Mouse (Mus musculus): ENCODE data around the gene Mfsd6. TPM values are rescaled to one million over a fixed set of nuclear protein-coding genes. Genes with fewer than 3 reads are reported as not detected.

The Mfsd6 gene
- polyA plus RNA-seq, 1 experiment from 2014 or later = 17.1 TPM

- 97% methylated on average over 3 of the region's 3 CpGs for WGBS
Measured at GRCm38 (mm10) chr1:52635932-52636331, 91.3 kb downstream of the Mfsd6 start.

GRCm38 (mm10) chr1:52634251-52634650, 93.0 kb downstream of the Mfsd6 start:
- Histone ChIP-seq H3K36me3 (ENCODE audit: control insufficient read depth, insufficient read depth, low read length) (no peaks in the 10 kb centered on the region; the same call in 1 of the 2 replicates), H3K27ac (ENCODE audit: low read depth, low read length) (no peak overlapping the region), H3K9ac (replicated peaks; ENCODE audit: low read depth, low read length) (no peak overlapping the region), H3K27me3 (ENCODE audit: control insufficient read depth, insufficient read depth, low read length) (no peaks in the 10 kb centered on the region), H3K4me3 (ENCODE audit: low read depth, low read length) (no peak overlapping the region), H3K4me1 (ENCODE audit: control insufficient read depth, insufficient read depth, low read length) (0 out of 2 replicates have a peak, but pooled peaks cover 4% of the 10 kb centered on the region), H3K4me2 (ENCODE audit: low read depth, low read length) (no peak overlapping the region), H3K9me3 (ENCODE audit: control insufficient read depth, low read length) (no peaks in the 10 kb centered on the region)
- no peak for ATAC-seq (ENCODE audit: low read depth)
- 95% methylated on average over 6 of the region's 6 CpGs for WGBS

More at GRCm38 (mm10) chr1:52635932-52636331, 91.3 kb downstream of the Mfsd6 start:
- H3K27me3 ChIP-seq (ENCODE audit: control insufficient read depth, insufficient read depth, low read length) = no peaks in the 10 kb centered on the region
- H3K4me1 ChIP-seq (ENCODE audit: control insufficient read depth, insufficient read depth, low read length) = 0 out of 2 replicates have a peak, but pooled peaks cover 4% of the 10 kb centered on the region
- H3K4me3 ChIP-seq (ENCODE audit: low read depth, low read length) = no peak overlapping the region
- H3K9me3 ChIP-seq (ENCODE audit: control insufficient read depth, low read length) = no peaks in the 10 kb centered on the region
- H3K4me2 ChIP-seq (ENCODE audit: low read depth, low read length) = no peak overlapping the region
- no peak overlapping the region for H3K9ac ChIP-seq (replicated peaks; ENCODE audit: low read depth, low read length)
- H3K36me3 ChIP-seq (ENCODE audit: control insufficient read depth, insufficient read depth, low read length) = no peaks in the 10 kb centered on the region; the same call in 1 of the 2 replicates
- ATAC-seq (ENCODE audit: low read depth) = no peak
- no peak overlapping the region for H3K27ac ChIP-seq (ENCODE audit: low read depth, low read length)

- no peaks in the 10 kb centered on the region for H3K36me3 ChIP-seq (ENCODE audit: control insufficient read depth, insufficient read depth, low read length)
- peak overlapping the region; percentile 86; the same call in 1 of the 2 replicates for H3K9ac ChIP-seq (replicated peaks; ENCODE audit: low read depth, low read length)
- H3K4me1 ChIP-seq (ENCODE audit: control insufficient read depth, insufficient read depth, low read length) = 0 out of 2 replicates have a peak, but pooled peaks cover 4% of the 10 kb centered on the region
- H3K4me2 ChIP-seq (ENCODE audit: low read depth, low read length) = peak overlapping the region; percentile 50
- H3K4me3 ChIP-seq (ENCODE audit: low read depth, low read length) = peak overlapping the region; percentile 72
- no peak for ATAC-seq (ENCODE audit: low read depth)
- H3K27ac ChIP-seq (ENCODE audit: low read depth, low read length) = no peak overlapping the region
- H3K27me3 ChIP-seq (ENCODE audit: control insufficient read depth, insufficient read depth, low read length) = no peaks in the 10 kb centered on the region
- H3K9me3 ChIP-seq (ENCODE audit: control insufficient read depth, low read length) = no peaks in the 10 kb centered on the region
- 80% methylated on average over 2 of the region's 2 CpGs for WGBS
Measured at GRCm38 (mm10) chr1:52631570-52631969, 95.7 kb downstream of the Mfsd6 start.

GRCm38 (mm10) chr1:52630937-52631299, 96.3 kb downstream of the Mfsd6 start:
- Histone ChIP-seq H3K9me3 (ENCODE audit: control insufficient read depth, low read length) (no peaks in the 10 kb centered on the region), H3K4me3 (ENCODE audit: low read depth, low read length) (peak overlapping the region; percentile 72), H3K27ac (ENCODE audit: low read depth, low read length) (peak overlapping the region; percentile 78), H3K9ac (replicated peaks; ENCODE audit: low read depth, low read length) (peak overlapping the region; percentile 86), H3K4me1 (ENCODE audit: control insufficient read depth, insufficient read depth, low read length) (0 out of 2 replicates have a peak, but pooled peaks cover 4% of the 10 kb centered on the region), H3K4me2 (ENCODE audit: low read depth, low read length) (peak overlapping the region; percentile 50), H3K36me3 (ENCODE audit: control insufficient read depth, insufficient read depth, low read length) (no peaks in the 10 kb centered on the region), H3K27me3 (ENCODE audit: control insufficient read depth, insufficient read depth, low read length) (no peaks in the 10 kb centered on the region)
- WGBS = under 1% methylated on average over 6 of the region's 6 CpGs
- ATAC-seq (ENCODE audit: low read depth) = peak; percentile 81

- under 1% methylated on average over 32 of the region's 44 CpGs for WGBS
- ATAC-seq (ENCODE audit: low read depth) = peak; percentile 97
- Histone ChIP-seq H3K9me3 (ENCODE audit: control insufficient read depth, low read length) (no peaks in the 10 kb centered on the region), H3K4me3 (ENCODE audit: low read depth, low read length) (peak within 1 kb of the TSS; percentile 72), H3K4me1 (ENCODE audit: control insufficient read depth, insufficient read depth, low read length) (0 out of 2 replicates have a peak, but pooled peaks cover 4% of the 10 kb centered on the region), H3K4me2 (ENCODE audit: low read depth, low read length) (peak within 1 kb of the TSS; percentile 50), H3K27ac (ENCODE audit: low read depth, low read length) (peak within 1 kb of the TSS; percentile 78), H3K36me3 (ENCODE audit: control insufficient read depth, insufficient read depth, low read length) (no peaks in the 10 kb centered on the region), H3K9ac (replicated peaks; ENCODE audit: low read depth, low read length) (peak within 1 kb of the TSS; percentile 86), H3K27me3 (ENCODE audit: control insufficient read depth, insufficient read depth, low read length) (no peaks in the 10 kb centered on the region)
Measured at GRCm38 (mm10) chr1:52630248-52630936, 96.9 kb downstream of the Mfsd6 start, which contains the start of gene Nemp2. Nemp2 (plus strand) TSS chr1:52630703.

DNA sequence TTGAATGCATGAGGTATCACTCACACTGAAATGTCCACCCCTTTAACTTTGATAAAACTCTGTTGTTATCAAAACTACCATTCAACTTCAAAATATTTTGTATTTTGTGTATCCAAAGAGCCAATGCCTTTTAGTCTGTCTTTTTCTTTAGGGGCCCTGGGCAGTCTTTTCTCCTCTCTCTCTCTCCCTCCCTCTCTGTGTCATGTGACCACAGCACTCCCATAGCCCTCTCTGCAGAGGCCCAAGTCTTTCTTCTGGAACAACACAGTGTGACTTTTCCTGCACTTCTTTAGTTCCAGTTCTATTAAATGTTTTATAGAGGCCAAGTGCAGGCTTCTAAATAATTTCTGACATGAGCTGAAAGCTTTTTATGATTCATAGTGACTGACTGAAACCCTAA, 106.8 kb downstream of the Mfsd6 start:
- ATAC-seq (ENCODE audit: low read depth) = no peak

DNA sequence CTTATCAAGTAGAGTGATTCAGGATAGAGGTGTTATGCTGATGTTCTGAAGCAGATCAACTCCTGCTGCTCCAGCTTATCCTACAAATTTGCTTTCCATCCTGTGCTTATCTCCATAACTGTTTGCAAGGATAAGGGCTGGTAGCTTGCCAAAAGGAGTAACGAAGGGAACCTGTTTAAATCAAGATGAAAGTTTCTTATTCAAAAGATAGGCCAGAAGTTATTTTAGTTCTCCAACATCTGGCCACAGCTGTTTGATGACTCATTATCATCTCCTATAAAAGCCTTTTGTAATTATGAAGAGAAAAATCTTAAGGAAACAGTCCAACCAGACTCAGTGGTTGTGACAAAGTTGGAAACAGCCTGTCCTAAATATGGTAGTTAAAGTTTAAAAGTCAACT, 109.0 kb downstream of the Mfsd6 start:
- H3K4me3 ChIP-seq (ENCODE audit: low read depth, low read length) = no peak overlapping the region
- no peak overlapping the region for H3K27ac ChIP-seq (ENCODE audit: low read depth, low read length)
- H3K4me1 ChIP-seq (ENCODE audit: control insufficient read depth, insufficient read depth, low read length) = no peaks in the 10 kb centered on the region
- ATAC-seq (ENCODE audit: low read depth) = no peak
- 89% methylated on average over 1 of the region's 1 CpGs for WGBS
- no peaks in the 10 kb centered on the region for H3K9me3 ChIP-seq (ENCODE audit: control insufficient read depth, low read length)
- no peaks in the 10 kb centered on the region for H3K27me3 ChIP-seq (ENCODE audit: control insufficient read depth, insufficient read depth, low read length)
- no peak overlapping the region for H3K4me2 ChIP-seq (ENCODE audit: low read depth, low read length)
- H3K36me3 ChIP-seq (ENCODE audit: control insufficient read depth, insufficient read depth, low read length) = no peaks in the 10 kb centered on the region
- no peak overlapping the region for H3K9ac ChIP-seq (replicated peaks; ENCODE audit: low read depth, low read length)

More for the DNA sequence above, 106.8 kb downstream of the Mfsd6 start:
- H3K9ac ChIP-seq (replicated peaks; ENCODE audit: low read depth, low read length) = no peak overlapping the region
- no peak overlapping the region for H3K4me3 ChIP-seq (ENCODE audit: low read depth, low read length)
- H3K36me3 ChIP-seq (ENCODE audit: control insufficient read depth, insufficient read depth, low read length) = no peaks in the 10 kb centered on the region
- no peaks in the 10 kb centered on the region for H3K4me1 ChIP-seq (ENCODE audit: control insufficient read depth, insufficient read depth, low read length)
- H3K4me2 ChIP-seq (ENCODE audit: low read depth, low read length) = no peak overlapping the region
- H3K27ac ChIP-seq (ENCODE audit: low read depth, low read length) = no peak overlapping the region
- no peaks in the 10 kb centered on the region for H3K9me3 ChIP-seq (ENCODE audit: control insufficient read depth, low read length)
- H3K27me3 ChIP-seq (ENCODE audit: control insufficient read depth, insufficient read depth, low read length) = no peaks in the 10 kb centered on the region

DNA sequence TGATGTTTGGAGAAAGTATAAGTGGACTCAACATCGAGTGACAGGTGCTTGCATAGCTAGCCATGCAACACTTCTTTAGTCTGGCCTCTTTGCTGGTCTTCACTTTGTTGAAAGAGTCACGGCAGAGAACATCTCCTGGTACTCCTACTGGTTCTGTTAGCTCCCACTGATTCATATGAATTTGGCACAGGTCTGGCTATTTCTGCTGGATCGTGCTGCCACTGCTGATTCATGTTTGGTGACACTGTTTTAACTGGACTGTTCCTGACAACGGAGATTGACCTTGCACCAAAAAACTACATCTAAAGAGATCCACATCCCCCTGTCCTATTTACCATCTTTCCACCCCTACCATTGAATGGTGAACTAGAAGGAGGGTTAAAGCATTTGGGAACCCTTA, 118.8 kb downstream of the Mfsd6 start:
- H3K4me1 ChIP-seq (ENCODE audit: control insufficient read depth, insufficient read depth, low read length) = no peaks in the 10 kb centered on the region
- no peak overlapping the region for H3K4me3 ChIP-seq (ENCODE audit: low read depth, low read length)
- no peak overlapping the region for H3K9ac ChIP-seq (replicated peaks; ENCODE audit: low read depth, low read length)
- no peak for ATAC-seq (ENCODE audit: low read depth)
- no peaks in the 10 kb centered on the region for H3K36me3 ChIP-seq (ENCODE audit: control insufficient read depth, insufficient read depth, low read length)
- H3K4me2 ChIP-seq (ENCODE audit: low read depth, low read length) = no peak overlapping the region
- H3K9me3 ChIP-seq (ENCODE audit: control insufficient read depth, low read length) = no peaks in the 10 kb centered on the region
- WGBS = 92% methylated on average over 4 of the region's 4 CpGs
- H3K27ac ChIP-seq (ENCODE audit: low read depth, low read length) = no peak overlapping the region
- H3K27me3 ChIP-seq (ENCODE audit: control insufficient read depth, insufficient read depth, low read length) = no peaks in the 10 kb centered on the region

GRCm38 (mm10) chr1:52607700-52608099, 119.6 kb downstream of the Mfsd6 start:
- no peaks in the 10 kb centered on the region for H3K9me3 ChIP-seq (ENCODE audit: control insufficient read depth, low read length)
- H3K27ac ChIP-seq (ENCODE audit: low read depth, low read length) = no peak overlapping the region
- H3K4me3 ChIP-seq (ENCODE audit: low read depth, low read length) = no peak overlapping the region
- no peak overlapping the region for H3K9ac ChIP-seq (replicated peaks; ENCODE audit: low read depth, low read length)
- no peaks in the 10 kb centered on the region for H3K36me3 ChIP-seq (ENCODE audit: control insufficient read depth, insufficient read depth, low read length)
- no peak for ATAC-seq (ENCODE audit: low read depth)
- 84% methylated on average over 1 of the region's 1 CpGs for WGBS
- no peaks in the 10 kb centered on the region for H3K27me3 ChIP-seq (ENCODE audit: control insufficient read depth, insufficient read depth, low read length)
- no peaks in the 10 kb centered on the region for H3K4me1 ChIP-seq (ENCODE audit: control insufficient read depth, insufficient read depth, low read length)
- no peak overlapping the region for H3K4me2 ChIP-seq (ENCODE audit: low read depth, low read length)

Measured in neural tube, embryonic 14.5 days (tissue).